Mouse (Mus musculus): ENCODE data around the gene Spock1.
"Not testable (repeated sequence)": the region's sequence is repeated elsewhere in the genome, so short reads cannot be mapped to it uniquely, and the experiment has no call there.

Gene Spock1

GRCm38 (mm10) chr13:57488926-57489325 lies 419.2 kb downstream of the Spock1 start:
- no peak for DNase-seq (ENCODE audit: low spot score)

DNA sequence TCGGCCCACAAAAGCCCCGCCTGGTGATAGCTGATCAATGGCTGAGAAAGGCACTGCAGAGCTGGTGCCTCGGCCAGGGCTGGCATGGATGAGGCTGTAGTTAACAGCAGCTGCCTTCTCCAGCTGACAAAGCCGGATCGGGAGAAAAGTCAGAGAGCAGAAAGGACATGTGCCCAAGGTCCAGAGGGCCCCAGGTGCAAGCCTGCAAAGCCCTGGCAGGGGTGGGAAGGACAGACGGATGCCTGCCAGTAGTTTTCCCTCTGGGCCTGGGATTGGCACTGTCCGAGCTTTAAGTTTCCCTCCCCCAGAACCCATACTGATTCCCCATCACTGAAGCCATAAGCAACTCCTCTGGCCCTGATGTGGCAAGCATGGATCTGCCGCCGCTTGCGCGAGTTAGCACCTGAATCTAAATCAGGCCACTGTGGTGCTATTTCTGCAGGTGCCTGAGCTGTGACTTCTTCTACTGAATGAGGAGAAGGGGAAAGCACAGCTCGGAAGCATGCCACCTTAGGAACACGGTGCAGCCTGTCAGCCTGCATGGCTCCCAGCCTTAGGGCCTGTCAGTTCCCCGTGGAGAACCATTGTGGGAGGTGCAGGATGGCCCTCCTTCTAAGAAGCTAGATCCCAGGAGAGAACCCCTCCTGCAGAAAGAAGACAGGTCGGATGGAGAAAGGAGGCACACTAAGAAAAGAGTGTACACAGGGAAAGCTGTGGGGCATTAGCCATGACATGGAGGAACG lies 423.5 kb downstream of the Spock1 start:
- no peak for DNase-seq (ENCODE audit: low spot score)

DNA sequence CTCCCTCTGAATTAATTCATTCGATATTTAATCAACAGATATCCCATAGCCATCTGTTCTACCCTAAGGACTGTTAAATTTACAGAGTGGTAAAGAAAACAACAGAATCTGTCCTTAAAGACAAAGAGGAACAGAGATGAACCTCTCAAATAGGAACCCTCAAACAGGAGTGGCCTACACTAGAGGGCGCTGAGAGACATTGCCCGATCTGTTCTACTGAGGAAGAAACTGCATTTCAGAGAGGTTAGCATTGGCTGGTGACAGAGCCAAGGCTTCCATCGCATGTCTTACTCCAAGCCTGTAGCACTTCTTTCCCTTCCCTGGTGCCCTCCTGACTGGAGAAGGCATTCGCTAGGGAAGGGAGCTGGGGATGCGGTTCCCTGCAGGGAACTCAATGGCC lies 431.4 kb downstream of the Spock1 start:
- no peak for DNase-seq (ENCODE audit: low spot score)

DNA sequence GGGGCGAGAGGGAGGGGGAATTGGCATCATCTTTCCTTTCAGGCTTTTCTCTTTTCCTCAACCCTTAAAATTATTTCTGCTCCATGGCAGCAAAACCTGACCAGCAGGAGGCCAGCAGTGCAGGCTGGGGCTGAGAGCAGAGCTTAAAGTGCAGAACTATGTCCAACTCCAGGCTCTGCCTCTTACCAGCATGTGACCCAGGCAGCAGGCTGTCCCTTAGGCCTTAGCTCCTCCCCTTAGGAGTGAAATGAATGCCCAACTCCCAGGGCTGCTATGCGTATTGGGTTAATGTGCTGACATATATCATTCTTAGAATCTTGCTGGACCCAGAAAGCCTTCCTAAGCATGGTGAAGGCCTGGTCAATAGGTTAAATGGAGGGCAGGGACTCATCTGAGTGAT lies 434.1 kb downstream of the Spock1 start:
- DNase-seq (ENCODE audit: low spot score) = no peak

DNA sequence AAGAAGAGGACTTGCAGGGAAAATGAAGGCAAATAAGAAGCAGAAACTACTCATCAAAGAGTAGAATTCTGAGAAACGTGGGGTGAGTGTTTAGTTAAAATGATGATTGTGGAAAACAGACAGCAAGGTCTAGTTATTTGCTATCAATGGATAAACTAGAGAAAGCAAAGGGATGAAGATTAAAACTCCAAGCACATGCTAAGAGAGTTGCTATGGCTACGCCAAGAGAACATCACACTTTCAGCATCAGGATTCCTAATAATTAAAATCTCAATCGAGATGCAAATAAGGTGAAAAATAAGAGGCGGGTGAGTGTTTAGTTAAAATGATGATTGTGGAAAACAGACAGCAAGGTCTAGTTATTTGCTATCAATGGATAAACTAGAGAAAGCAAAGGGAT lies 437.2 kb downstream of the Spock1 start:
- DNase-seq (ENCODE audit: low spot score) = not testable (repeated sequence)

- DNase-seq (ENCODE audit: low spot score) = no peak
Measured at GRCm38 (mm10) chr13:57459978-57460377, 448.2 kb downstream of the Spock1 start.

DNA sequence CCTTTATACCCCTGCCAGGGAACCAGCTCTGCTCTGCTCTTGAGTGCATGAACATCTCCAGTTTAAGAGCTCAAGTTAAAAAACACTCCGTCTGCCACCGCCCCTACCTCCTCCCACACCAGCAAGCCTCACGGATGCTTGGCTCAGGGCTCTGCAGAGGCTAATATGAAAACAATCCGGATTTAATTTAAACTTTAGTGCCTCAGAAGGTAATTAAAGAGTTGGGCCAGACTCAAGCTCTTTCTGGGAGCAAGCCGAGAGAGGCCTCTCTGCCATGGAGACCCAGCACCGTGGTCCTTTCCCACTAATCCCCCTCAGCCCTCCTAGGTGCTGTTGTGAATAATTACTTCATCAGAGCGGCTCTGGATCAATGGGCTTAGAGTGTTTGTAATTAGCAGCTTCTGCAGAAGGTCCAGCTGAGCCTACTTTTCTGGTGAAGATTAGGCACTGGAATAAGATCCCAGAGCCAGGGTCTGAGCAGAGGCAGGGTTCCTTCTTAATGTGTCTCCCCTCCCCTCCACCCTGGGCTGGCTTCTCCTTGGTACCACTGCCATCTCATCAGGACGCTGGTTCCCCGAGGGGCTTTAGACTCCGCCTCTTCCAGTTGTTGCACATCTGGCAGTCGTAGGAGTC lies 457.8 kb downstream of the Spock1 start:
- no peak for DNase-seq (ENCODE audit: low spot score)

GRCm38 (mm10) chr13:57448906-57449305 lies 459.2 kb downstream of the Spock1 start:
- DNase-seq (ENCODE audit: low spot score) = no peak

DNA sequence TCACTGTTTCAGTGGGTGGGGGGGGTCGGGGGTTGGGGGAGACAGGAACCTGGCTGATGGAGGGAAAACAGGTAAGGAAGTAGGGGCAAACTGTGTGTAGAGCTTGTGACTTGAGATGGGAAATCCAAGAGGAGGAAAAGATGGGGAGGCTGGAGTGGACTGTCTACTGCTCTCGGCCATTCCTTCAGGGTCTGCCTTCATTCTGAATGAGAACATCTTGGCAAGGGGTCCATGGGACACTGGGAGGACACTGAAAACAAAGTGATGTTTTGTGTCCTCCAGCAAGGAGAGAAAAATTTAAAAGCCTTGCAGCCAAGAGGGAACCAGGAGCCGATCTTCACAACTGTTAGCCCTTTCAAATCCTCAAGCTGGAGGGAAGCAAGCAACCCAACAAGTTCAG lies 463.2 kb downstream of the Spock1 start:
- DNase-seq (ENCODE audit: low spot score) = no peak

GRCm38 (mm10) chr13:57440111-57440510 lies 468.0 kb downstream of the Spock1 start:
- DNase-seq (ENCODE audit: low spot score) = no peak

DNA sequence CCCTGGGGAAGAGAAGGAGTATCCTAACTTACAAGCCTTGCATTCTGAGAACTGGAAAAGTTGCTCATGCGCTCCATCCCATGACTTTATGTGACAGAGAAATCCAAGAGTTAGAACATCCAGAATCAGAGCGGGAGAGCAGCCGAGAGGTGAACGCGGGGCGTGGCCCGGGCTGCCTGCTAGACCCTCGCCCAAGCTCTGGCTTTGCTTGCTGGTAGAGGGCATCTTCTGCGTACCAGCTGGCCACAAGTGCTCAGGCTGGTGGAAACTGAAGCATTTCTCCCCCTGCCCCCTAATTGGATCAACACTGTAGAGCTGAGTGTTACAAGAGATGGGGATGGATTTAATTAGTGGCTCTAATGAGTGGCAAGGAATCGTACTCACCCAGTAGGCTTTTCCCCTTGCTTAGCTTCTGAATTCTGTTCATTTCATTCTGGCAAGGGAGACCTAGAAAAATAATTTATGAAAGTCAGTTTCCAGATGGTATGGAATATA lies 472.4 kb downstream of the Spock1 start:
- DNase-seq (ENCODE audit: low spot score) = no peak

DNA sequence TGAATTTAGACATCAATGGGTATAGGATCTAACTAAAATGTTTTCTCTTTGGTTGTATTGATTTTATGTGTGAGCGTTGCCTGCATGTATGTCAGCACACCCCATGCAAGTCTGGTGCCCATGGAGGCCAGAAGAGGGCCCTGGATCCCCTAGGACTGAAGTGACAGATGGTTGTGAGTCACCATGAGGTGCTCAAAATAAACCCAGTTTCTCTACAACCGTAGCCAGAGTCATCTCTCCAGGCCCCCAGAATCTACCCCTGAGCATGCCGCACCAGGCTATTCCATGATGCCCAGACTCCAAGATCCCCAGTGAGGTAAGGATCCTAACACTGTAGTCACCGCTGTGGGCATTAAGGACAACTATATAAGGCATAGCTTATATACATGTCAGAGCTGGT lies 474.3 kb downstream of the Spock1 start:
- DNase-seq (ENCODE audit: low spot score) = no peak

GRCm38 (mm10) chr13:57431815-57432214 lies 476.3 kb downstream of the Spock1 start:
- DNase-seq (ENCODE audit: low spot score) = no peak

DNA sequence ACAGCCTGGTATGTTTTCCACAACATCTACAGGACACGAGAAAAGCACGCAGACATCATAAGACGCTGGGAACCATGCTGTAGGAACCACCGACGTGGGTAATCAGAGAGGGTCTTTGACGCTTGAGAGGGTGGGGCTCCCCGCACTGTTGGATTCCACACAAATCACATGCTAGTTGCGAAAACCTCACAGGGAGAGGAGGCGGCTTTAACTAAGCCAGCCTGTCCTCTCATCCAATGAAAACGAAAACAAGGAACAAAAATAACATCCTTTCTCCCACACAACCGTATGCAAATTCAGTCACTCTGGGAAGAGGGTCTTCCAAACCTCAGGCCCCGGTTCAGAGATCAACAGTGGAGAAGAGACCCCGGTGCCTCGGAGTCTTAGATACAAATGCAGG lies 479.3 kb downstream of the Spock1 start:
- DNase-seq (ENCODE audit: low spot score) = no peak

DNA sequence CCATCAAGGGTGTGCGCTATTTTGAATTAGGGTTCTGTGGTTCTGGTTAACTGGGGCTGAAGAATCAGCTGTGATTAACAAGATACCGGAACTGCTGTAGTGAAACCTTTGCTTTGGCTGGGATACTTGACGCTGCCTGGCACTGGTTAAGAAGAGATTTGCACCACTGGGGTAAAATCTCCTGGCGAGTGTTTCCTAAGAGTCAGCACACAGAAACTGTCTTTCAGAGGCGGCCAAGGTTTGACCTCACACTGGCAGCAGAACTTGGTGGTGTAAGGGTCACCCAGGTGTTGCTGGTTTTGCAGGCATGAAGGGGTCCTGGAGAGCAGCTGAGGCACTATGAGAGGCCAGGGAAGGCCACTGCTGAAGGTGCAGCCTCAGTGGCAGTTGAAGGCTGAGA lies 489.4 kb downstream of the Spock1 start:
- DNase-seq (ENCODE audit: low spot score) = no peak

DNA sequence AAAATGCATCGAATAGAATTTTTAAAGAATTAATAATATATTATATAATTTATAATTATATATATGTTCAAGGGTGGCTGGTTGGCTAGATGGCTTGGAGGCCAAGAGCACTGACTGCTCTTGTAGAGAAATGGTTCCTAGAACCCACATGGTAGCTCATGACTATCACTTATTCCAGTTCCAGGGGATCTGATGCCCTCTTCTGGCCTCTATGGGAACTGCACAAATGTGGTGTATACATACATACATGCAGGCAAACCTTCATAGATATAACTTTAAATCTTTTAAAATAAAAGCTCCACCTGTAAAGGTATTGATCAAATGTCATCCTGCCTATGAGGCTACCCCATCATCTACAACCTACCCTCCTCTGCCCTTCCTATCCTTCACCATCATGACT lies 493.4 kb downstream of the Spock1 start:
- no peak for DNase-seq (ENCODE audit: low spot score)

- DNase-seq (ENCODE audit: low spot score) = no peak
Measured at GRCm38 (mm10) chr13:57407666-57408065, 500.5 kb downstream of the Spock1 start.

GRCm38 (mm10) chr13:57402386-57402785 lies 505.7 kb downstream of the Spock1 start:
- no peak for DNase-seq (ENCODE audit: low spot score)

GRCm38 (mm10) chr13:57372141-57372700 lies 535.9 kb downstream of the Spock1 start:
- no peak for DNase-seq (ENCODE audit: low spot score)

All from yolk sac, embryonic 10.5 days (tissue).